Mouse (Mus musculus): ENCODE measurements at regions not wholly inside any gene's neighbourhood (a gene's known extent, or its start where the extent isn't known, plus 50 kb on each side); places are given as distances from the start of the nearest gene placed in this dataset.
"Not testable (repeated sequence)": the region's sequence is repeated elsewhere in the genome, so short reads cannot be mapped to it uniquely, and the experiment has no call there.

DNA sequence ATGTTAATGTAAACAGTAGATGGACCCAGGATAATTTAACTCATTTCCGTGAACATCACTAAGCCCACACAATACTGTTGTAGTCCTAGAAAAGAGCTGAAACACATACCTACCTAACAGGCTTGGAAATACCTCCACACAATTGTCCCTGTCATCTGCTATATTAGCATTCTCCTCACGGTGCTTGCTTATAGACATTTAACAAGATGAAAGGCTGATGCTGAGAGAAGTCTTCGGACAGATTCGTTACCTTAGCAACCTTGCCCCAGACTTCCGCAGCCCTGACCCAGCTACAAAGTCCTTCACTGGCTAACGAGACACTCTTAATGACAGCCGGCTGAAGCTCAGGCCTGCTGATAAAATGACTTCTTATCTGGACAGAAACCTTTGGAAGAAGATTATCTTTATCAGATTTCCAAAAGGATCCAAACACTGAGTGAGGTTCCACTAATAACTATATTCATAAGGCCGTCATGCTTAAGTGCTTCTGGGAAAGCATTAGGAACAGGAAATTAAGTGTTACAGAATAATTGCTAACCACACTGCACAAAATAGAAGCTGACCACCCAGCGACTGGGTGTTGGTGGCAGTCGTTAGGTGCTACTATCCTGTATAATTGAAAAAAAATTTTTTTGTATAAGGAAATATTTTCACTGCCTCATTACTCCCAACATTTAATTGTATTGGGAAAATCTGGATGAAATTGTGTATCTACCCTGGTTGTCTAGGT, 267.0 kb upstream of the Tmpo start:
- DNase-seq (ENCODE audit: low spot score): peak; percentile 71

DNA sequence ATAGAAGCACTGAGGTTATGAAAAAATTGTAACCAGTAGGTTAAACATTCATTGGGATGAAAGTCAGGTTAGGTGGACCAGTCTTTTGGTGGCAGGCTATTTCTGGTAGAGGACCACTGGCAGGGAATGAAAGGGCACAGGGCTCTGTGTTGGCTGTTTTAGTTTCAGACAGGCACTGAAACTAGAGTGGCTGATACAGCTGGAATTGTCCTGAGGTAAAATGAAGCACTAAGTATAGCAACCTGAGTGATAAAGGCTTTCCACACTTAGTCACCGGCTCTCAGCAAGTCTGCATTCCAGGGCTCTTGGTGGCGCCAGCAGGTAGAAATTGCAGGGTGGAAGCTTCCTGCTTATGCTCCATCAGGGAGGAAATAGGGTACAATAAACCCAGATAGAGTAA, 262.2 kb upstream of the Tmpo start:
- no peak for DNase-seq (ENCODE audit: low spot score)

DNA sequence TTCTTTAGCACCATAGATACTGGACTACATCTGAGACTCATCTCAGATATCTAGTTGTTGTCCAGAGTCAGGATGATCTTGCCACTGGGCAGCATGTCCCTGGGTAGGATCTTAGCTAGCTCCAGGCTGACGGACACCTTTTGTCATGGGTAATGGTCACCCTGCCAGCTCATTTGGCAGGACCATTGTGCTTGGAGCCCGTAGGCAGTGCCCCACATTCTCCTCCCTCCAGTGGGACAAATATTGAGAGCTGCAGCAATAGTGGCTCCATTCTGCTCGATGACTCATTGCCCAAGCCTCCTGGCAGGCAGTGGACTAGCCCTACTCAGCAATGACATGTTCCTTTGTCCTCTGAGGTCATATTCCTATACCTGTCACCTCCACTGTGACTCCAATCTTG, 258.9 kb upstream of the Tmpo start:
- no peak for DNase-seq (ENCODE audit: low spot score)

DNA sequence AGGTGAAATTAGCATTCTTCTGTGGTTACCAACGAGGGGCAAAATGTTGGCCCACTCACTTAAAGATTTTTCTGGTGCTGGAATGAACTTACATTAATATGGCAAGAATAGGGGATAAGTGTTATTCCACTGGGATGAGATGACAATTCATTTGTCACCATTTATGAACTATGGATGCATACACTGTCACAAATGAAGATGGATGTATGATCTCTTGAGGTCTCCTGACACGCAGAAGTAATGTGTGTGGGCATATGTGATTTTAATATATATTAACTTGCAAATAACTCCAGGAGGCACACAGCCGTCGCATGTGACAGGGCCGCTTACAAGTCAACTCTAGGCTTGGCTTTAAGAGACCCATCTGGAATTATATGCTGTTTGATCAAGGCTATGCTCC, 256.8 kb upstream of the Tmpo start:
- DNase-seq (ENCODE audit: low spot score): no peak

DNA sequence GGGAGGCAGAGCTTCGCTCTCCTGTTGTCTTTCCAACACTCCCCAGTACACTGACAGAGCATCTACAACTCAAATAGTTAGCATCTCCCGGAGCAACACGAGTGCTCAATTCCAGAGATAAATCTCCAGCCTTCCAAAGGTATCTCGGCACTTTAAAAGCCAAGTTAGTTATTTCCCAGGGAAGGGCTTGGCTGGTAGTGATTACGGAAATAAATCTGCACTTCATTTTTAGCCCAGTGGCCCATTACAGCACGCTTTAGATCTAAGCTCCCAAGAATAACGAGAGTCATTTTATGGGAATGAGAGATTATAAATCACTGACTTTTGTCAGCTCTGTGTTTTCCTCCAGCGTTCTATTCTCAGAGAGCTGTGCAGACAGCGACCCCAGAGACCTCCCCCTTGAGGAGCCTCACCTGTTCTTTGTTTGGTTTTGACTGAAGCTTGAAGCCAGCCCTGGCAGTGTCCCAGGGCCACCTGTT, 255.0 kb upstream of the Tmpo start:
- DNase-seq (ENCODE audit: low spot score): no peak

DNA sequence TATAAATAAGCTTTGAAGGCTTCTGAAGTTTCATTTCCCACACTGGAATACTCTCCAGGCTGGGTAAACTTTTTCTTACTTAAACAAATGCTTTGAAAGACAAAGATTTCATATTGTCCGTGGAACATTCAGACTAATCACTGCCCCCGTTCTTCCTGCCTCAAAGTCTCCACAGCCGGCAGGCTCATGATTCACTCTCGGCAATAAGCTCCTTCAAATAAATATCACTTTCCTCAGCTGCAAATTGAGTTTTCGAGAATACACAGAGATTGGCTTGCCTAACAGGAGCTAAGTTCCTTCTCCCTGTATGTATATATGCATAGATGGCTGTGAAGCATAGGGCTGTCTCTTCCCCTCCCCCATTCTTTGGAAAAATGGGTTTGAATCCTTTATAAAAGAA, 249.2 kb upstream of the Tmpo start:
- no peak for DNase-seq (ENCODE audit: low spot score)

DNA sequence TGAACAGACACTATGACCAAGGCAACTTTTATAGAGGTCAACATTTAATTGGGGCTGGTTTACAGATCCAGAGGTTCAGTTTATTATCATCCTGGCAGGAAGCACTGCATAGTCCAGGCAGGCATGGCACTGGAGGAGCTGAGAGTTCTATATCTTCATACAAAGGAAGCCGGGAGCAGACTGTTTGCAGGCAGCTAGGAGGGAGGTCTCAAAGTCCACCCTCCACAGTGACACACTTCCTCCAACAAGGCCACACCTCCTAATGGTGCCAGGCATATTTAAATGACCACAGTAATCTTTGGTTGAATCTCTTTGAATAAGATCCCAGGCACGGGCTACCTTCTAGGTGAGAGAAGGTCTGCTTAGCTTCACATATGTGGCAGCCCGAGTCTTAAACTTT, 245.5 kb upstream of the Tmpo start:
- no peak for DNase-seq (ENCODE audit: low spot score)

DNA sequence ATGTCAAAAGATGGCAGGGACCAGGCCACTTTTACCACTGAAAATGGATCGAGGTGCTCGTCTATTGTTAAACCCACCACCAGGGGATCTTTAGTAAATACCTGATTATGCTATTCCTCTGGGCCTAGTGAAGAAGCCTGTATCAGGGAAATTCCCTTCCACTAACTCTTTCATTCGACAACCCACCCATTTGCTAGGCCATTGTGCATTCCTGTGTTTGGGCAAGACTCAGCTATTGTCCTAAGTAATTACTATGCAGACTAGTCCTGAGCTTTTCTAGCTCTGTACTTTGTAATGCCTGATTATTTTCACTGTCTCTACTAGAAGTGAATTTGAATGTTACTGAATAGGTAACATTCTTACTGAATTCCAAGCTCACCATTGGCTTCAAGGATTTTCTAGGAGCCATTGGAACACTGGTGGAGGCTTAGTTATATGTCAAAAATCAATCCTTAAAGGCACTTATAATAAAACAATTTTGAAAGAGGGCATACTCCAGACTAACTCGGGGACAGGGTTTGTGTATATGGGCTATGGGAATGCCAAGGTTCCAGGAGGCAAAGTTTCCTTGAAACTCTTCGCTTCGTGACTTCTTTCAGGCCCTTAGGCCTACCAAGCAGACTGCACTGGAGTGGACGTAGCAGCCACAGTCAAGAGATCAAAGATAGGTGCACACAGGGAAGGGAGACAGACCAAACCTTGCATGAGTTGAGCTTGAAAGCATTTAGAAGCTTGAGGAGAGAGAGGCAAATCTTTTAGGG, 244.7 kb upstream of the Tmpo start:
- not testable (repeated sequence) for DNase-seq (ENCODE audit: low spot score)

DNA sequence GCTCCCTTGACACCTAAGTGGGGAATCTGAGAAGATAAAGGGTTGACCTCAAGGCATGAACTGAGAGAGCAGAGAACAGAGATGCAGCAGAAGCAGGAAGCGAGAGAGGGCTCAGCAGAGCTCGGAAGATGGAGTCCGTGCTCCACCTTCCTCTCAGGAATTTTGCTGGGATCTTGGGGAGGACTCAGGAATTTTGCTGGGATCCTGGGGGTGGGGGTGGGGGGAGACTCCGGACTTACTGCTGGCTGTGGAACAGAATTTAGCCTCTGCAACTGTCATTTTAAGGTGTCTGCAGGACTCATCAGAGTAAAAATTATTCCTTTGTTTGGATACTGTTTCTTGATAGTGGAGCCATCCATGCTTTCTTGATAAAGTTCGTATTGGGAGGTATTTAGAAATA, 243.7 kb upstream of the Tmpo start:
- no peak for DNase-seq (ENCODE audit: low spot score)

DNA sequence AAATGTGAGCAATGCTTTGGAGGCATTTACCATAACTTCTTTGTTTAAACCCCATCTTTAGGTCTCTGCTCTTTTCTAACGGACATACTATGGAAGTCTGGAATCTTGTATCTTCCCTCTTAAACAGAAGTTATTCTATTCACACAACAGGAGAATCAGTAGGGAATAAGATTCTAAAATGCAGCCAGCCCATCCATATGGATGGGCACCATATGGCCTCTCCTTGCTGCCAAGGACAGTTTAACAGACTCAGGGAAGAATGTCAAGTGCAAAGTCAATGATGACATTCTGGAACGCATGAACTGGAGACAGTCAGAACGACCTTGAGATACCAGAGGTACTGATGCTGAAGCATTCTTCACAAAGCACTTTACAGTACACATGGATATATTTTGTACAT, 206.1 kb upstream of the Tmpo start:
- DNase-seq (ENCODE audit: low spot score): no peak

DNA sequence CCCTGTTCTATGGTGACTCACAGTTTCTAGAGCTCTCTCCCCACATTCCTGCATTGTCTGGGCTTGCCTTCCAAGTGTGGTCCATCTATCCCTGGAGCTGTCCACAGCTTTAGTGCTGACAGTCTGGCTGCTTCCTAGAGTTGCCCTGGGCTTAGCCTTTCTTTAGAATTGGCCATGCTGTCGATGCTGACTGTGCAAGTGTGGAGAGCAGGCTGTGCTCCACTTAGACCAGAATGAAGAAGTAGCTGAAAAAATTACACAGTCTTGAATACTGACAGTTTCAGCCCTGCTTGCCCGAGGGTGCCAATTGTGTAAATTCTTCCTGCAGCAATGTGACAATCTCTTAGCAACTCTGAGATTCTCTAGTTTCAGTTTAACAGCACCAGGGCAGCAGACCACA, 203.3 kb upstream of the Tmpo start:
- peak; percentile 65 for DNase-seq (ENCODE audit: low spot score)

DNA sequence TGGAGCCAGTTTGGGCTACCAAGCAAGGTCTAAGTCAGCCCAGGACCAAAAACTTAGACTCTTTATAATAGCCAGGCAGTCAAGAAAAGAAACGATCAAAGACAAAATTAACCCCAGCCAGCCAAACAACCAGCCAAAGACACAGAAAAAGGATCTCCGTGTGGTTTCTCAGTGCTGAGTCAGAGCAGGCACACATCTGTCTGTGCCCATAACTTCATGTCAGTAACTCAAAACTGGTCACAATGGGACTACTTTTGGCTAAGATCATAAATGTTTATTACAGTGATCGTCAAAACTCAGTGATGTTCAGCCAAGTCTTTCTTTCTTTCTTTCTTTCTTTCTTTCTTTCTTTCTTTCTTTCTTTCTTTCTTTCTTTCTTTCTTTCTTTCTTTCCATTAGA, 195.6 kb upstream of the Tmpo start:
- DNase-seq (ENCODE audit: low spot score): no peak

DNA sequence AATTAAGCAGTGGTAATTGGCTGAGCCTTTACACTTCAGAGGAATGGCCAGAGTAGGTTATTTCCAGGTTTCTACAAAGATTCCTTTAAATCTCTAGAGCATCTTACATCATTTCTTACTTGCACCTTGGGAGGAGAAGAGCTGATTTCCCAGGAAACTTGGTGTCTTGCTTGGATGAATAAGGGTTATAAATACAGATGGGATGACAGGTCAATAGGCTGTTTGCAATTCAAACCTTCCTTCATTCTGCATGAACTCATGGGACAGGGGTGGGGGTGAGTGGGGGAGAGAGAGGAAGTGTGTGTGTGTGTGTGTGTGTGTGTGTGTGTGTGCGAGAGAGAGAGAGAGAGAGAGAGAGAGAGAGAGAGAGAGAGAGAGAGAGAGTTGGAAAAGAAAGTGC, 186.4 kb upstream of the Tmpo start:
- DNase-seq (ENCODE audit: low spot score): no peak

DNA sequence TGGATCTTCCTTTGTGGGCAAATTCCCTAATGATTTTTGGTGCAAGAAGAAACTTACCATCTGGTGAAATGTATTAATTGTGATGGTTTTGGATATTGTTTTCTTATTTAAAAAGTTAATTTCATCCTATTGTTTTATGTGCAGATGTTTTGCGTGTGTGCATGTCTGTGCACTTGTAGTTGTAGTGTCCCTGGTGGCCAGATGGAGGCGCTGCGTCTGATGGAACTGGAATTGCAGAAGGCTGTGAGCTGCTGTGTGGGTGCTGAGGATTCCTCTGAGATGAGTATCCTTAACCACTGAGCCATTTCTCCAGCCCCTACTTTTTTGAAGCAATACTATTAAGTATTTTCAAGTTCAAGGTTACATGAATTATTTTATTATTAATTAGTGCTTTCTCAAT, 181.5 kb upstream of the Tmpo start:
- peak; percentile 28 for DNase-seq (ENCODE audit: low spot score)

DNA sequence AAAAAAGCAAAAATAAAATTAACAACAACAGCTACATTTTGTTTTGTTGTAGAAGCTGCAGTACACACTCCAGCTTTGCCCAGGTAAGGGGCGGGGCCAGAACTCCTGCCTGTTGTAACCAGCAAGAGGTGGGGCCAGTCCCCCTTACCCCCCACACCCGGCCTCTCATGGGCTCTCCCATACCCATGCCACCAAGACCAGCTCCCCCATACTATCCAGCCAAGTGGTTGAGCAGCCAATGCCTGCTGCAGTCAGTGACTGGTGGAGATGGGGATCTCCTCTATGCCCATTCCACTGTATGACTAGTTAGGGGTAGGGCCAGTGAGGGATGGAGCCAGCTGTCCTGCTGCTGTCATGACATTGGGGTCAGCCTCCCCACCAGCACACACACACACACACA, 180.5 kb upstream of the Tmpo start:
- DNase-seq (ENCODE audit: low spot score): no peak

DNA sequence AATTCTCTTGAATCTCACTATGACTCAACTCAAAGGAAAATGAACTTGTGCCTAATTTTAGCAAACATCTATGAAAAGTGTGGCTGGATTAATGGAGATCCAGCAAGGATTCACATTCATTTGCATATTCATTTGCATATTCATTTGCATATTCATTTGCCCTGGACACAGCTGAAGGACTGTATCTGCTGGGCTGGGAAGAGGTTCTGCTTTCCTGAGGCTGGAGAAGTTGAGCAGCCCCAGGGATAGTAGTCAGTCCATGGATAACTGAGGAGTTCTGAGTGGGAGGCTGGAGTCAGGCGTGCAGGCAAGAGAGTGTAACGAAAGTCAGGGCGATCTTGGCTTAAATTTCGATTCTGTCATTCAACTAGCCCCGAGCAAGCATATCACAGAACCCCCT, 164.3 kb upstream of the Tmpo start:
- no peak for DNase-seq (ENCODE audit: low spot score)

DNA sequence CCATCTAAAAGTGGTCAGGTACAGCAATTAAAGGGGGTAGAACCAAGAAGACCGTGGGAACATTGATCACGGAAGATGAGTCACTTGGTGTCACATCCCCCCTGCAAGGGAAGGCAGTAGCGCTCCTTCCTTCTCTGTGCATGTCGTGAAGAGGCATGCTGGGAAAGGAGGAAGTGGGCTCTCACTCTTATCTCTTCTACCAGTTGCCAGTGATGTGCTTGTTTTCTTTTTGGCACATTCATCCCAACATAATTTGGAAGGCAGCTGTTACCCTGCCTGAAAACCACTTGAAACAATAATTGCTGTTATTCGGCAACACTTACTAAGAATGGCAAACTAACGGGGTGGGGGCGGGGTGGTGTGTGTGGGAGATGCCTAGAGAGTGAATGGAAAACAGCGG, 161.0 kb upstream of the Tmpo start:
- DNase-seq (ENCODE audit: low spot score): no peak

DNA sequence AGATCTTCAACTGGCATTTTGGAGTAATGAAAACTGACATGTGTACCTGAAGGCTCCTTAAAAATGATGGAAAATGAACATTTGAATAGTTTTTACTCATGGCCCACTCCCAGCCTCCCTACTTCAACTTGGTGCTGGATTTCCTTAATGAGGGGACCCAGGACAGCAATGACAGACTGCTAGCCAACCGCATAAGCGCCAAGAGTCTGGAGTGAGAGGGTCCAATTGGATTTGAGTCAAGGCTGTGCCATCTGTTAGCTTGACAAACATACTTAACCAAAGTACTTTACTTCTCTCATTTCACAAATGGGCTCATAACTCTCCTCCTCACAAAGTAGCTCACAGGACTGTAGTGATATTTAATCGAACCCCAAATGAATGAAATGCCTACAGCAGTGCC, 158.2 kb upstream of the Tmpo start:
- no peak for DNase-seq (ENCODE audit: low spot score)

DNA sequence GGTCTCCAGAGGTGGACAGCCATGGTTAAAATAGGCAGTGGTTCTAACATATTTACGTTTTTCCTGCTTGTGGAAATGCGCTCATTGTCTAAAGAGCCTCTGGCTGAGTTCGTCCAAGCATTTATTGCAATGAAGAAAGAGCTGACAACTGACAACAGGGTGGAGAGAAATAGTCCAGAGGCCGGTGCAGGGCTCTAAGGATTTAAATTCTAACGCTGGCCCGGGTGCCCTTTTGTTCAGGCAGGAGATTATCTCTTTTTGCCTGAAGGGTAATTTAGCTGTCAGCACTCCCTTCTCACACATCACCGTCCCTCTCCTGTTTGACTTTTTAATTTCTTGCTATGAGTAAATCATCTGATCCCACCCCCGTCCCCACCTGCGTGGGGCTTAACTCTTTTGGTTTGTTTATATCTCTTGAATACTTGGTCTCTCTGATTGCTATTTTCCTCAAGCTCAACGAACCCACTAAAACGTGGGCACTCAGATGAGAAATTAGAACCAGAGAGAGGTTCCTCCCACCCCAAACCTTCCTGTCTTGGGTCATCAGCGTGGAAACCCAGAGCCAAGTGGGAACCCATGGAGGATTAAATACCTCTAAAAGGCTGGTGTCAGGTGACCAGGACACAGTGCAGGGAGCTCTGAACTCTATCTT, 145.7 kb upstream of the Tmpo start:
- no peak for DNase-seq (ENCODE audit: low spot score)

DNA sequence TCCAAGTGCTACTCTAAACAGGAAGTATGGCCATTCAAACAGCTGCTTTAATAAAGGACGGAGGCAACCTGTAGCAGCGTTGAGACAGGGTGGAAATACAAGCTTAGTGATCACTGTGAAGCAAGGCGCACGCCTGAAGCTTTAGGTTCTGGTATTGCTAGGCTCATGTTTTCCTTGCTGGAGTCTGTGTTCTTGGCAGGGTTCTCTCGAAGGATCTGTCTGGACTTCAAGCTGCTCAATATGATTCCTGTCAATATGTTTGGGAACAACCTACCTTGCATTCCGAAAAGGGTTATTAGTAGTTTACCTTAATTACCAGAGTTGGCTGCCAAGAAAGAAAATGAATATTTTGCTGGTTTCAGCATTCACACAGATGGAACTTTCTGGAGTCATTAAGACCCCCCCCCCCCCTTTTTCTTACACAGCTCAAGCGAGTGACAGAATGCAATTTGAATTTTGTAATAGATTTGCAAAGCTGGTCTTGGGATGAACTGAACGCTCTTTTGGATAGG, 145.1 kb upstream of the Tmpo start:
- no peak for DNase-seq (ENCODE audit: low spot score)

DNA sequence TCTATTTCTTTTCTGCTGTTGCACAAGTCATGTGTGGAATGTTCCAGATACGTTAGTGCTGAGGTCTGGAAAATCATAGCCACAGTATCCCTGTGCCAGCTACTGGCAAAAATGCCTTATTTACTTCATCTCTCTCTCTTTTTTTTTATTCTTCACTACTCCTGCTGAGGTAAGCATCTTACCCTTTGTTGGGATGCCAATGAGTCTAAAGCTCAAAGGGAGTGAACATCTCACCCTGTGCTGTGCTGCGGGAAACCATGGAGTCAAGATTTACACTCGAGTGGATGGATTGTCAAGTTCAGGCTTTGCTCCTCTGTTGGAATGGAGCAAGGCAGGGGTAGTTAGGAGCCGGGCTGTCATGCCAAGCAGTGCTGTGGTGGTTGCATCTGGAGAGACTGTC, 140.1 kb upstream of the Tmpo start:
- no peak for DNase-seq (ENCODE audit: low spot score)

DNA sequence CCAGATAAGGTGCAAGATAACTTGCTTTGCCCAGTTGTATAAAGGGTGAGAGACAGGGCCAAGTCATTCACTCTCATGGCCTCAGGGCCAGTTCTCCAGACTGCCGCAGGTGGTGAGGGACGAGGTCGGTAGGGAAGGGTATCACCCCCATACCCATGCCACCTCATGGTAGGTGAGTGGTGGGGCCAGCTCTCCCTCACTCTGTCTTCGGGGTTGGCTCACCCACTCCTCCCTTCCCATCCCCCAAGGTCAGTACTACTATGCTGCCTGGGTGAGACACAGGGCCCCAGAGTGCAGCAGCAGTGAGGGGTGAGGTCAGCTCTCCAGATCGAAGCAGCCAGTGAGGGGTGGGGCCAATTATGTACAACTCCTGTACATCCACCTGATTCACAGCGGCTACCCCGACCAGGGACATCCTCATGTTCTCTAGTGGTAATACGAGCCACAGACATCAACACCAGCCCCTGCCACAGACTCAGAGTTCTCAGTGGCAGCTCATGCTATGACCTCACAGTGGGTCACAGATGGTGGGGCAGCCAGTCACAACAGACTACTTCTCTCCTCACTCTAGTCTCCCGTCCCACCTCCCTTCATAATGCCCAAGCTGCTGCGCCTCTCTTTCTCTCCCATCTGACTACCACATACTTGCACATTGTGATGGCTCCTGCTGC, 138.5 kb upstream of the Tmpo start:
- no peak for DNase-seq (ENCODE audit: low spot score)

DNA sequence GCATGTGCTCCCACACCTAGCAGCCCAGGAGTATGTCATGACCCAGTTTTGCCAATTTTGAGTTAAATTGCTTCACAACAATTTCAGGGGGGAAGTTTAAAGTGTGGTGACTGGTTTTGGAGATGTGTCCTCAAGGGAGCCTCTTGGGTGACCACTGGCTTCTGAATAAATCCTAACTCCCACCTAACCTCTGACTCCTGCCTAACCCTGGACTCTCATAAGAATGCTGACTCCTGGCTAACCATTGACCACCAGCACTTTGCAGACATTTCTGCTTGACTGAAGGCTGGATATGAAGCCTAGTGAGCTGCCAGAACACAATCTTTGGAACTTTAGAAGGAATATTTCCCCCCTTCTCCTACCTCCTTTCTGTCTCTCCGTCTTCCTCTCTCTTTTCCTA, 133.3 kb upstream of the Tmpo start:
- no peak for DNase-seq (ENCODE audit: low spot score)

All from retina, embryonic 14.5 days (tissue).